Mouse (Mus musculus) spleen, embryonic (tissue): Measurements from ENCODE around the gene P3h2.

Source experiments
- CTCF ChIA-PET: fragments of 350-600 bp; sonication (Branson Sonifier 250); formaldehyde crosslinking; loops from one replicate; lab custom pipeline; 2022; lab: Charles Lee

The P3h2 gene

DNA sequence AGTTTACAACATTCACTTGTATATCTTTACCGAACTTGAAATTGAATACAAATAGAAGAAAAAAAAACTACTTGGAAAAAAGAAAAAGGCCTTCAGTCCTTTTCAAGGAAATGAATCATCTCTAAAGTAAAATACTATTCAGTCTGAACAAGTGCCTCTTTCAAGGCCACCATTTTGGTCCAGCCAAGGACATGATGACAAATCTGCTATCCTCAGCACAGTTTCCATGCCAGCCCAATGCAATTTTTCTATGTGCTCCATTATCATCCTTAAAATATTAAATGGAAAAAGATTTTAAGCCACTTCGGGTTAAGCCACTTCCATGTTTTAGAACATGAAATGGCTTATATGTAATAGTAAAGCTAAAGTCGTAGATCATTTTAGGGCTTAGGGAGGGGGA lies 35.2 kb downstream of the P3h2 start:
- CTCF ChIA-PET, result no interaction called here

DNA sequence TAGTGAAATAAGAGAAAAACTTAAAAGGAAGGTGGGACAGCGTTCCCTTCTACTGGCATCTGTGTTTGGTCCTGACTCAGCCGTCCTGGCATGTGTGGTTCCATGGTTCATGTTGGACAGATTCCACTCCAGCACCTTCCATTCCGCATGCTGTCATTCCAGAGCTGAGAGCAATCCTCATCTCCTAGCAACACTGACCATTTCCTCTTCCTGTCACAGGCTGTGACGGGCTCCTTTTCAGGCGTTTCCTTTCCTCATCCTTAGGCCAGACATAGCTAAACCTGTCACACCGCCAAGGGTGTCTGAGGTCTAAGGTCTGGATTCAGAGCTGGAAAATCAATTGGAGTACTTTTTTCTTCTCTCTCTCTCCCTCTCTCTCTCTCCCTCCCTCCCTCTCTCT lies 40.5 kb downstream of the P3h2 start:
- CTCF ChIA-PET, result no interaction called here

DNA sequence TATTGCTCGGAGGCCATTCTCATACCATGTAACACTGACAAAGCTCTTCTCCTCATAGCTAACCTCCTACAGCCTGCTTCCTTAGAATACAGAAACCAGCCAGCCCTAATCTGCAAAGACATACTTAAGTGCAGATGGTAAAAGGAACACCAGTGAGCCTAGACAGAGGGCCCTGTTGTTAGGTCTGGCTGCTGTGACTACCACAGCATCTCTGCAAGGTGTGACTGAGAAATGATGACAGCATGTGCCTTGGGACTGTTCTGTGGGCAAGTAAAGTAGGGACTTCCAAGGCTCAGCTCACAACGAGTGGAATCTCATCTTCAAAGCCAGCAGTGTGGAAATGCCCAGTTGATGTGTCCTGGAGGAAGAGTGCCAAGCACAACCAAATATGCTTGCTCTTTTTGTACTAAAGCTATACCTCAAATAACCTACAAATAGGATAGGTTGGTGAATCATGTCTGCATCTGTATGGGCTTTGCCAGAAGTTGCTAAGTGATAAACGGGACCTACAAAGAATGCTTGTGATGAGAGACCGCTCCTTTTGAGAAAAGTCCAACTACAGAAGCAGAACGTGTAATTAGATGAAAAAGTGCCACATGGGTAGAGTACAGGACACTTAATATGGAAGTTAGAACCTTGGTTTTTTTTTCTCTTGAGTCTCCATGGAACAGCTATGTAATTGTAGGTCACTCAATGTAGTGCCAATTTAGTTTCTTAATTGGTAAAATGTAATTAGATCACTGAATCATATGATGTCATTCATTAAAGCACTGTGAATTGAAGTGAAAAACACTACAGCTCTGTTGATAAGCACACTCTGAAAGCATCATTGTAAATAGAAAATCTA lies 45.1 kb downstream of the P3h2 start:
- CTCF ChIA-PET, result no interaction called here

DNA sequence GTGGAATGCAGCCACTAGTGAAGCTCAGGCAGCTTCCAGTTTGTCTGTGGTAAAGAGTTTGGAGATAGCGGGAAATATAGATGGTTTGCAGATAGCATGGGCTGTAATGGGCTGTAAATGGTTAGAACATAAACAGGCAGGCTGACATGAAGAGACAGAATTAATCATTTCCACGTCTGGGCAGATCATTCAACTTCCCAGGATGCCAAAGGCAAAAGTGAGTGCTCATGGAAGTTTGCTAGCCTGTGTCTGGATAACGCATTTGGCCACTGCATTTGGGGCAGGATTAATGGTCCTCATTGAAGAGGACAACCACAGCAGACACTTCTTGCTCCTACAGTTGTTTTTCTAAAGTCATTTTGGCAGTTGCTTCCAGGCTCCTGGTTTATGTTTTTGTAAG lies 52.0 kb downstream of the P3h2 start:
- CTCF ChIA-PET, result no interaction called here

DNA sequence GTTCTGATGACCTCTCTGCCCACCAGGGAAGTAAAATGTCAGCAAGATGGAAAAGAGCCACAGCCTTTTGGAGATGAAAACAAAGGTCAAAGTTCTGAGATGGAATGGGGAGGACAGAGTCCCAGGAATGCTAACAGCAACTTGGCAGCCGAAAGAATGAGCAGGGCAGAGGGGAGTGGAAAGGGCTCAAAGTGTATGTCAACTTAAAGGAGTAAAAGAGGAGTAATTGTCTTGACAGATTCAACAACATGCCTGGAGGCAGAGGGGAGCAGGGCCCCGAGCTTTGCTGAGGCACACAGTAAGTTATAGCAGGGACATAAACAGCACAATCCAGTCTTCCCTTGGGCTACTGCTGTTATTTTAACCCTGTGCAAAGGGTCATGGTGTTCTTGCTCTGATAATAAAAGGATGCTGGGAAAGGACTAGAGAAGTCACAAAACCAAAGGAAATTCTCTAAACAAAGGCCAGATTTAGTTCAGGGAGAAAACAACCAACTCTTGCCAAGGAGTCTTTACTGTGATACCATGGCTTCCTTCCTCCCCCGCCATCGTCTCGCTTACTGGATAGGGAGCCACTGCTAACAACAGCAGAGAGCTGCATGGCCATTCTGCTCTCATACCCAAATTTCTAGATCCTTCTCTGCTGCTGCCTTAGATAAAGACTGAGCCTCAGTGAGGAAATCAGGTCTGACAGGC lies 56.0 kb downstream of the P3h2 start:
- CTCF ChIA-PET, result no interaction called here

DNA sequence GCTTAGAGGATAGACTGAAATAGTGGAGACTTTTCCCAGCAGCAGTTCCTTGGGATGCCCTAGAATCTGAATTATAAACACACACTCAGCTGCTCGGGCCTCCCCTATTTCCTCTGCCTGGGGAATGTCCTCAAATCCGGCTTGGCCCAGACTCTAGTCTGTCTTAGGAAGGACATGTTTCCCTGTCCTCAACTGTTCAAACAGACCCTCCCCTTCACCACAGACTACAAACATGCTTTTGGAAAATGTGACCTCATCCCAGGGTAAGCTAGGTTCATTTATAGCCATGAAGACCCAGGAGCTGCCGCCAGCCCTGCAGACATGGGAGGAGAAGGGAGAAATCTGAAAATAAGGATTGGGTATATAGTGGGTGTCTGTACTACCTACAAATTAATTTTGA lies 57.7 kb downstream of the P3h2 start:
- CTCF ChIA-PET, result no interaction called here

DNA sequence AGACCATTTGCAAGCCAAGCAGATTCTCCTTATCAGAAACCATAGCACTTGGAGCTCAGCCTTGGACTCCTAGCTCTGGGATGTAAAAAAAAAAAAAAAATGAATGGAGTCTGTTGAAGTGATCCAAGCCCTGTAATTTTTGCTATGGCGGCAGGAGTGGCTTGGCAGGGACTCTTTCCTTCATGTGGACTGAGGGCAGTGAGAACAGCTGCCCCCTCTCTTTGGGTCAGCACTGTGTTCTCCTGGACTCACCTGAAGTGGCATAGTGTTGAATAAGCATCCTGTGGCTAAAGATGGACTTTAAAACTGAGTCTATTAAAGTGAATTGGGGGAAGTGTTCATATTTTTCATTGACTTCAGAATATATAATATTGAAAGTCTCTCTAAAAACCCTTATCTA lies 58.2 kb downstream of the P3h2 start:
- CTCF ChIA-PET, result no interaction called here

DNA sequence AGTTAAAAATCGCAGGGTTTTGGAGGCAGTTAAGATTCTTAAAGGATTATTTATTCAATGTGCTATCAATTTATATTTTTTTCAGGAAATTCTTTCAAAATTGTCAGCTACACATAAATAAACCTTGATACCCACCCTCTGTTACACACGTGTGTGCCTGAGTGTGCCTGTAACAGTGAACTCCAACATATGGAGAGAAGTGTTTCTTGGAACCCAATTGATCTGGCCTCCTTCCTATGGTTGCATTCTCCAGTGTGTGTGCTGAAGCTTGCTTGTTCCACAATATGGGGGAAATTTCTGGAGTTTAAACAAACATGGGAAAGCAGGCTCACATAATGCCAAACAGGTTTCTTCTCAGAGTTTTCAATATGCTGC lies 63.7 kb downstream of the P3h2 start:
- CTCF ChIA-PET, result no interaction called here

DNA sequence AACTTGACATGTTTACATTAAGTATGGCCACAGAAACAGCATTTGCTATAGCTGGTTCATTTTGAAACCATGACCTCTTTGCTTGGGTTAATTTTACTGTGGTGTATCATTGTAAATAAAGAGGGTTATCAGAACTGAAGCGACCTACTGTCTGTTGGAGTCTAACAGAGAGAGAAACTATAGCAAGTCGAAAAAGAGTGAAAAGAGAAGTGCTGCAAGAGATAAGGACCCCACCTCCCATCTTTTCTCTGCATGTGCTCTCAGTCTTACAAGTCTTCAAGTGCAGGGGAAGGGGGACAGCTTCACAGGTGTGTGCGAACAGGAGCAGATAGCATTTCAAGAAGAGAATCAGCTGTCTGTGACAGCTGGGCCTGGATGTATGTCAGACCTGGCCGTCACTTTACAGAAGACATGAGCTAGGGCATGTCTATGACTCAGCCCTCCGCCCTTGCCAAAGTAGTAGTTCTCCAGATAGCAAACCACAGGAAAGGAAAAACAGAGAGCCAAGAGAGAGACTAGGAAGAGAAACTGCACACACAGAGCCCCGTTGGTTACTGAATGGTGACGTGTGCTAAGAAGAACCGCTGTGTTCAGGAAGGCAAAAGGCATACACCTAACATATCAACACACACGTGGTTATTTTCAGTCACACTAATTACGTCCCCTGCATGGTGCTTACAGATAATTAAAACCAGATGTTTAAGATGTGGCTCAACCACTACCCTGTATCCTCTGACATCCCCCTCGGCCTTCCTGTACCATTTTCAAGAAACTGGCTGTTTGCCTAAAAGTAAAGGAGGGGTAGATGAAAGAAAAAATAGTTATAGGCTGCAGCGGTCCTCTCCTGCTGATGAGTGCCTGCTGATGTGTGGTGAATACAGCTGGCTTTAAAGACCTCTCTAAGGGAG lies 64.3 kb downstream of the P3h2 start:
- CTCF ChIA-PET, result no interaction called here

DNA sequence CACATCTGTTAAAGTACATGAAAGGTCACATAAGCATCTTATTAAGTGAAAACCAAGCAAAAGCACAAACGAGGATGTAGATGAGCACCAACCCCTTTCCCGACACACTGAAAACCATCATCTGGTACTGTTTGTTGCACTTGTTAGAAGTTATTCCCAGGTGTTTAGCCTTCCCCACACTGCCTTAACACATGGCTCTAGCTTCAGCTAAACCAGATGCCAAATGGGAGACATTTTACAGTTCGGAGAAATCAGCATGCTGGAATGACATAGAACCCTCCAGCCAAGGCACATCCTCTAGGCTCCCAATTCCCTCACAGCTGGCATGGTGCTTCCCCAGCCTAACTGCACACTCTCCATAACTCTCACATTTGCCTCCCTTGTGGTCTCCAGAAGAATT lies 66.3 kb downstream of the P3h2 start:
- CTCF ChIA-PET, result no interaction called here

DNA sequence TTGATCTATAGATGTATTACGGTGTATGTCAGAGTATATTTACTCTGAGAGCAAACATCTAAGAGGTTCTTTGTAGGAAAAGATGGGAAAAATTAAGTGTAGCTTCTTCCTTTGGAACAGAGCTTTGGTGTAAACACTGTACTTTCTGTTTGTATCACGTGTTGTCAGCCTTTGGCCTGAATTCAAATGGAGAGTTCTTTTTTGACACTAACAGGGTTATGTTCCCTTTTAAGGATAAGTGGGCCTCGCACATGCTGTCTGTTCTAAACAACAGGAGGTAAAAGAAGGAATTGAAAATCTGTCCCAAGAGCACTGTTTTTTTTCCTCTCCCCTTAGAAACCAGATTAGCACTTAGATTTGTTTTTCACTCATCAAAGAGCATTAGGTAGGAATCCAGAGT lies 70.1 kb downstream of the P3h2 start:
- CTCF ChIA-PET, result no interaction called here

DNA sequence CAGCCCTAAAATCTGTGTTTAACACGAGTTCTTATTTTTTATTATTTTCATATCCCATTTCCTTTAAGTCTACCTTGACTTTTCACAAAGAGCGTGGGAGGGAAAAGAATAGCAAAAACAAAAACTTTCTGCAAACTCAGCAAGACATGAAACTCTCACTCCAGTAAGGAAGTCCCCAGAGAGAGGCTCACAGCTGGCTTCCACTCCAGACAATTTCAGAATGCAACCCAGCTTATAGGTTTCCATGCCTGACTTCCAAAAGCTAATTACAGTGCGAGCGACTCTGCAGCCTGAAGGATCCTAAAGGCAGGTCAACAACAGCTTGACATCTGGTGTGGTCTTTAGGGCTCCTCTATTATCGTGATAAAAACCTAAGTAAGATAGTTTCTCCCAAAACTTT lies 70.5 kb downstream of the P3h2 start:
- CTCF ChIA-PET, result no interaction called here

DNA sequence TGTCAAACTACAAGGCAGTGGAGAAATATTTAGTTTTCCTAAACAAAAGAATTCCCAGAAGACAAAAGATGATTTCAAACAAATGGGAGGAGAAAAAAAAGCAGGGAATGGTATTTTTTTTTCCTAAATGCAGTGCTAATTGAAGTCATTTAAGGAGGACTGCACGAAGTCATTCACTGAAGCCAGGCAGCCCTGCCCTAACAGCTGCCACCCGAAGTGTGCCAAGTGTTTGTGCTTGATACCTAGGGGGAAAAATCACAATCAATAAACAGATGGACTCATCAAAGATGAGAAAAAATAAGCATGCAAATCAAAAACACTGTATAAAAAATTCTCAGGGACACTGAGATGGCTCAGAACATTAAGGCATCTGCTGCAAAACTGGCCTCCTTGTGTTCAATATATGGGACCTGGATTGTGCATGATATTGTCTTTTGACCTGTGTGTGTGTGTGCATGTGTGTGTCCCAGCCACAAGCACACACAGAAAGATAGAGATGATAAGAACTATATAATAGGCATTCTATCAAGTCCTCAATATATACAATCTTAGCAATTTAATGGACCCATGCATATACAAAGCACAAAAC lies 76.1 kb downstream of the P3h2 start:
- CTCF ChIA-PET, result no interaction called here

DNA sequence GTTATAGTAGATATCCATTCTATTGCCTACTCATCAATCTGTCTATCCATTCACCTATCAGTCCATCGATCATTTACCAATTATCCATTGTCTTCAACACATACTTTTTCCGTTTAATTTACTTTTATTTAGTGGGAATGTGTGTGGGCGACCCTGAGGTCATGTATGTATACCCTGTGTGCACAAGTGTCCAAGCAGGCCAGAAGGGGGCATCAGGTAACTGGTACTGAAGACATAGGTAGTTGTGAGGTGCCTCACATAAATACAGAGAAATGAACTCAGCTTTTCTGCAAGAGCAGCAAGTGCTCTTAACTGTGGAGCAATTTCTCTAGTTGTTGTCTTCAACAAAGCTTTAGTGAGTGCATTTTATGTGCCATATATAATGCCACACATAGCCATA lies 79.2 kb downstream of the P3h2 start:
- CTCF ChIA-PET, result no interaction called here

DNA sequence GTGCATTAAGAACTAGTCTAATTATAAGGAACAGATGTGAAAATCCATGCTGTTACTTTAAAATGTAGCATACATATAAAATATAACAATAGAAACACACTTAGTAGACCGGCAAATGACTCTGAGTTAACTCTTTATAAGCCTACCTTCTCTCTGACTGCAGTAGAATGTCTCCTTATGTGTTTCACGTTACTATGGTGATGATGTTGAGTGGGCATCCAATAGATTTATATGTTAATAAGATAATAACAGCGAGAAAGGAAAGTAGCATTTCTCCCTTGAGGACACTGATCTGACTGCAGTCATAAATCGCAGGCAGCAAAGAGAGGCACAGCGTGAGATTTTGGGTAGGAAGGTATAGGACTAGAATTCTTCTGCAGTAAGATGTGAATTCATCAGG lies 81.0 kb downstream of the P3h2 start:
- CTCF ChIA-PET, result no interaction called here

DNA sequence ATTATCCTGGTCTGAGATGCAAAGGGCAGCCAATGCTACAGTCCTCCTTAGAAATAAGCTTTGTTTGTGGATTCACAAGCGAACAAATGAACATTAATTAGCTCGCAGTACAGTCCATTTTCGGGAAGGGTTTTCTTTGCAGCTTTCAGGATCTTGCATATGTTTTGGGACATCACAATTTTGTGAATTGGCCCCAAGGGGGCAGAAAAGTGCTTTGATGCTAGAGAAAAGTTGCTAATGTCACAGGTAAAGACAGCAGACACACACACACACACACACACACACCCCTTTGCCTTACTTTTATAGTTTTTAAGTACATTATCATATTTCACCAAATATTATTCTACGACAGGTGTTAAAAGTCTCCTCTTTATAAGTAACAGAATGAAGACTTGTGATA lies 82.2 kb downstream of the P3h2 start:
- CTCF ChIA-PET, result no interaction called here

DNA sequence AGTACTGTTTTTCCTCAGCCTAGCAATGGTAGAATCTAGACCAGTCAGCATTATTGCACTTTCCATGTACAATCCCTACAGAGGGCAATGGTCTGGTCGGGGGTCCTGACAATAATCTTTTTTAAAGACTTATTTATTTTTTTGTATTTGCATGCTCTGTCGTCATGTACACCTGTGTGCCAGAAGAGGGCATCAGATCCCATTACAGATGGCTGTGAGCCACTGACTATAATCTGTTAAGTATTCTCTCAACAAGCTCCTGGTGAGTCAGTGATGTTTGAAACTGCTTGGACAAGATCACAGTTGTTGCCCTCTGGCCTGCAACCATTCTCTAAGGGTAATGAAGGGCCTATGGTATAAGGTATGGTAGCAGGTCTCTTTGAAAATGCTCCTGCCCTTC lies 83.8 kb downstream of the P3h2 start:
- CTCF ChIA-PET, result no interaction called here

DNA sequence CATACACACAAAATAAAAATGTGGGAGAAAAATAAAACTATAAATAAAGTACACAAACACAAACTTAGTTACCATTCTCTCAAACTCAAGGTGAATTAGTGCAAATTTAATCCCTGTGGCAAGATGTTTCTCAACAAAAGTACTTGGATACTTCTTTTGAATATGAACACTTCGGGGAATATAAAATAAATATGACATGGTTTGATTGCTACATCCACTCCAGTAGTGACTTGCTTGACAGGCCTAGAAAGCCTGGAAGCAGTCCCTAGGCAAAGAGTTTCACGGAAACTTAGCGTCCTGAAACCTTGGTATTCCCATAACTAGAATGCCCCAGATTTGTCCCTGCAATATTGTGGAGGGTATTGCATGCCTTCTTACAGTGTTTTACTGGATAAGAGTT lies 99.8 kb downstream of the P3h2 start:
- CTCF ChIA-PET, result no interaction called here

DNA sequence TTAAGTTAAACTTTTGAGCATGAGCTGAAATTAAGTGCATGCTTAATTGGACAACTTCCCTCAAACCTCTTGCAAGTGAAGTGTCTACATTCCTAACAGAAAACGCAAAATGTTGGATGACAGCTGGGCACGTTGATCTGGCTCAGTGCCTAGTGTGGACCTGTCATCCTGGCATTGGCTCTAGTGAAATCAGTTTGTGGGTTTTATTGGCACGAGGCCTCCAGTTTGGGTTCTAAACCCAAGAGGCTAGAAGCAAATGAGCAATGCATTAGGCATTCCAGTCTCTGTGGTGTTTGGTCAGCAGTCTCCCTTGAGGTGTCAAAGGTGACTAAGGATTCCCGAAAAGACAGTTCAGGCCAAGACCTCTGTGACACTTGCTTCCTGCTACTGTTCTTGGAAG lies 102.3 kb downstream of the P3h2 start:
- CTCF ChIA-PET, result no interaction called here

DNA sequence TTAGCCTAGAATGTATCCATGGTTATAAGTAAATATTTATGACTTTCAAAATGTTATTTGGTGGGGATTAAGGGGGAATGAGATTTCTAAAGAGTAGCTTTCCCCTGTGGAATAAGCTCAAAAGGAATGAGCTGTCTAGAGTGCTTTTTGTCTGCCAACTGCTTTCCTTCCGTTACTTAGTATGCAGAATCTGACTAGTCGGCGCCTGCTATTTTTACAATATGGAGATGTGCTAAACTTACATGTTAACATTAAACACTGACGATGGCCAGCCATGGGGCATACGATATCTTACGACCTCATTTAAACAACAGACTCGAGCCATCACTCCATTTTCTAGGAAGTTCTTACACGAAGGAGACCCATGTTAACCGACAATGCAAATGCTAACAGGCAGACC lies 102.7 kb downstream of the P3h2 start:
- CTCF ChIA-PET, result no interaction called here

DNA sequence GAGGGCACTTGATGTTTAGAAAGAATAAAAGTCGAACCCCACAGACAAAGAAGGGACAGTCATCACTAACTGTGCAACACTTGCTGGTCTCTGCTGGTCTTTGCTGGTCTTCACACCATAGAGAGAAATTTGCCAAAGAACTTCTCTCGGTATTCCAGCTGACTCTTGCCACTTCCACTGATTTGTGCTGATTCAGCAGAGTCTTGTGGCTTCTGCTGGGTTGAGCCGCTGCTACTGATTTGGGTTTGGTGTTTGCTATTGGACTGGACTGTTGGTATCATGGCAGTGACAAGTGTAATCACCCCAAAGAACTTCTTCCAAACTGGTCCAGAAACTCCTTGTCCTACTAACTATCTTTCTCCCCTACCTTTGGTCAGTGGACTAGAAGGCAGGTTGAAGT lies 111.0 kb downstream of the P3h2 start:
- CTCF ChIA-PET, result no interaction called here

DNA sequence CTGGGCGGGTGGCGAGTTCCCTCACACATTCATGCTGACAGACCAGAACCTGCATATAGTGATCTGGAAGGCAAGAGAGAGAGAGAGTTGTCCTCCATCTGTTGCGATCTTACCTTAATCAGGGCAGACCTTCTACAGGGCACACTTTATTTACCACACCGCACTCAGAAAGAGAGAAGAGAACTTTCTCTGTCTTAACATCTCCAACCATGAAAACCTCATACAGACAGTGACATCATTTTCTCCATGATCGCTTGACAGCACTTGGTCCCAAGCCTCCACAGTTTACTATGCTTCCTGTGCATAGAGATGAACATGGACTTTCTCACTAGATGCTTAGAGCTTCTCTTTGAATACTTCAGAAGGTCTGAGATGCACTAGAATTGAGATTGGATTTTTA lies 118.4 kb downstream of the P3h2 start:
- CTCF ChIA-PET, result no interaction called here
